Mouse (Mus musculus): ENCODE measurements around the gene Podxl2.

The Podxl2 gene

GRCm38 (mm10) chr6:88874868-88875508 lies at the start of gene Podxl2:
Gene Podxl2, minus strand, starts transcription at chr6:88875044.
- no peak for DNase-seq

GRCm38 (mm10) chr6:88918802-88919201 lies 44.0 kb upstream of the Podxl2 start:
- DNase-seq = no peak

GRCm38 (mm10) chr6:88916153-88916552 lies 41.3 kb upstream of the Podxl2 start:
- peak in 1 of 2 experiments; percentile 21 for DNase-seq

GRCm38 (mm10) chr6:88915510-88915909 lies 40.7 kb upstream of the Podxl2 start:
- no peak for DNase-seq

GRCm38 (mm10) chr6:88914799-88915198 lies 40.0 kb upstream of the Podxl2 start:
- no peak for DNase-seq

GRCm38 (mm10) chr6:88913440-88913839 lies 38.6 kb upstream of the Podxl2 start:
- no peak for DNase-seq

- no peak for DNase-seq
Measured at GRCm38 (mm10) chr6:88913022-88913421, 38.2 kb upstream of the Podxl2 start.

- DNase-seq = no peak
Measured at GRCm38 (mm10) chr6:88909151-88909550, 34.3 kb upstream of the Podxl2 start.

- peak in 1 of 2 experiments; percentile 33 for DNase-seq
Measured at GRCm38 (mm10) chr6:88906369-88907108, 31.7 kb upstream of the Podxl2 start.

- DNase-seq = peak in 1 of 2 experiments; percentile 2
Measured at GRCm38 (mm10) chr6:88905042-88905441, 30.2 kb upstream of the Podxl2 start.

- DNase-seq = peak in 1 of 2 experiments; percentile 3
Measured at GRCm38 (mm10) chr6:88904456-88904974, 29.7 kb upstream of the Podxl2 start.

GRCm38 (mm10) chr6:88903708-88904107 lies 28.9 kb upstream of the Podxl2 start:
- DNase-seq = peak in 1 of 2 experiments; percentile 3

GRCm38 (mm10) chr6:88901947-88902820 lies 27.3 kb upstream of the Podxl2 start, which contains the start of gene Tpra1:
Gene Tpra1, plus strand, starts transcription at chr6:88902251.
- DNase-seq = peak; percentile 85 to 87

GRCm38 (mm10) chr6:88901471-88901870 lies 26.6 kb upstream of the Podxl2 start:
- no peak for DNase-seq

- no peak for DNase-seq
Measured at GRCm38 (mm10) chr6:88899628-88900027, 24.8 kb upstream of the Podxl2 start.

- DNase-seq = no peak
Measured at GRCm38 (mm10) chr6:88899086-88899485, 24.2 kb upstream of the Podxl2 start.

- peak; percentile 94 to 98 for DNase-seq
Measured at GRCm38 (mm10) chr6:88898534-88899048, 23.7 kb upstream of the Podxl2 start, which contains the start of gene Mcm2. Gene Mcm2, minus strand, starts transcription at chr6:88898780.

- DNase-seq = no peak
Measured at GRCm38 (mm10) chr6:88897246-88897645, 22.4 kb upstream of the Podxl2 start.

GRCm38 (mm10) chr6:88895943-88896342 lies 21.1 kb upstream of the Podxl2 start:
- DNase-seq = no peak

GRCm38 (mm10) chr6:88893559-88893958 lies 18.7 kb upstream of the Podxl2 start:
- DNase-seq = peak in 1 of 2 experiments; percentile 64

- no peak for DNase-seq
Measured at GRCm38 (mm10) chr6:88890832-88891231, 16.0 kb upstream of the Podxl2 start.

- no peak for DNase-seq
Measured at GRCm38 (mm10) chr6:88889410-88890042, 14.7 kb upstream of the Podxl2 start.

Data from spleen, adult 18-20 months (tissue).